Mouse (Mus musculus) stomach, embryonic 15.5 days (tissue): ENCODE data around the gene Evi5l. TPM values are rescaled to one million over a fixed set of nuclear protein-coding genes. Genes with fewer than 3 reads are reported as not detected.

ENCODE experiments used
- ATAC-seq: fragments of 200-750 bp; cut with Nextera tagmentation; 2 replicates; pipeline ENCODE4 v1.8.0; 2017; ENCODE audit warnings: low read depth, moderate number of reproducible peaks, moderate TSS enrichment; ENCODE audit not compliant: insufficient read depth, low FRiP score
- H3K27ac ChIP-seq: fragments of 300-500 bp; sonication (generic); 2 replicates; pipeline ENCODE4 v1.5.1; 2015; ENCODE audit warnings: mild to moderate bottlenecking, inconsistent platforms
- H3K27me3 ChIP-seq: fragments of 300-500 bp; sonication (generic); replicated peaks from 2 replicates; pipeline ENCODE4 v1.6.1; 2015; ENCODE audit warnings: inconsistent platforms
- H3K36me3 ChIP-seq: fragments of 300-500 bp; sonication (generic); 2 replicates; pipeline ENCODE4 v1.6.1; 2015; ENCODE audit warnings: inconsistent platforms
- H3K4me1 ChIP-seq: fragments of 300-500 bp; sonication (generic); 2 replicates; pipeline ENCODE4 v1.6.1; 2015; ENCODE audit warnings: inconsistent platforms
- H3K4me2 ChIP-seq: fragments of 300-500 bp; sonication (generic); 2 replicates; pipeline ENCODE4 v1.6.1; 2015; ENCODE audit warnings: mild to moderate bottlenecking, inconsistent platforms
- H3K4me3 ChIP-seq: fragments of 300-500 bp; sonication (generic); replicated peaks from 2 replicates; pipeline ENCODE4 v1.5.1; 2015; ENCODE audit warnings: inconsistent platforms
- H3K9ac ChIP-seq: fragments of 300-500 bp; sonication (generic); 2 replicates; pipeline ENCODE4 v1.6.1; 2015; ENCODE audit warnings: inconsistent platforms
- H3K9me3 ChIP-seq: fragments of 300-500 bp; sonication (generic); 2 replicates; pipeline ENCODE4 v1.6.1; 2016; ENCODE audit warnings: inconsistent platforms
- WGBS: fragments of 180-500 bp; shearing (Covaris S2); methylation state at CpG from one replicate; pipeline ENCODE4 v1.1.7; 2015; 5-methylcytosine and 5-hydroxymethylcytosine counted together
- polyA plus RNA-seq: library from polyadenylated mRNA; unstranded; fragments of >200 nt; fragmentation: Nextera tagmentation; extraction: Ambion mirVana; gene quantifications from 2 replicates; pipeline ENCODE4 v1.2.1, GENCODE M21; 2015

The Evi5l gene
- 21.5 and 22.5 TPM in 2 replicates for polyA plus RNA-seq

DNA sequence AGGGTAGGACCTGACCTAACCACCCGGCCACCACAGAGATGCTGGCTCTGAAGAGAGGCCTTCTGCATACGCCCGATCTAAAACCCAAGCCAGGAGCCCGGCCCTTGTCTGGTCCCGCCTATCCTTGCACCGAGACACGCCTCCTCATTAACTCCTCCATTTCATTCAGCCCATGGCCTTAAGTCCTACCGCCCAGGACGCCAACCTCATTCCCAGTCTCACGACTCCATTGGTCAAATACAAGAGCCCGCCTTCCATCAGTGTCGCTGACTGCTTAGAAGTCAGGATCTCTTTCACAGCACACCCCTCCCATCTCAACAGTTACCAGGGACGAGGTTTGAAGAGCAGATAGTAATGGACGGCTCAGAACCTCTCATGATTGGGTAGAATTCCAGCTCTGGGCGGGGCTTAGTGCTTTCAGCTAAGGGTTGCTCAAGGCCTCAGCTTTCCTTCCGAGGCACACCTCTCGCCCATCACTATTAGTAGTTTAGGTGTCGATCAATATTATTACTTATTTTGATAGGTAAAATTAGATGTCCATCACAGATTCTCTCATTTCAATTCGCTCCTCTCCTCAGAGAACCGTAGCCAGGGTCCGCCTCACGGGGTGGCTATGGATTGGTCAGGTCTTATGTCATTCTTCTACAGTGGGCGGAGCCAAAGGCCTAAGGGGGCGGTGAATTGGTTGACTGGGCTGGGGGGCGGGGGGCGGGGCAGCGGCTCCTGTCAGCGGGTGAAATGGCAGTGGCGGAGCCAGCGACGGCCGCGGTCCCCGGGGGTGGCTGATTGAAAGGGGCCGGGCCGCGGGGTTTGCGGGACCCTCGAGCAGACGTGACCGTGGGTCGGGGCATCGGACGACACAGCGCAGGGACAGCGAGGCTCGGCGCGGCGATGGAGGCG is at the start of gene Evi5l:
Gene Evi5l (plus strand): TSS at position 716 of the 900 bp plus-strand sequence.
- H3K27ac ChIP-seq, result peak within 1 kb of the TSS; percentile 44; the same call in 1 of the 2 replicates
- no peaks in the 10 kb centered on the region for H3K36me3 ChIP-seq
- WGBS, result under 1% methylated on average over 40 of the region's 51 CpGs
- H3K27me3 ChIP-seq, result no peaks in the 10 kb centered on the region
- H3K4me1 ChIP-seq, result no peaks in the 10 kb centered on the region
- H3K9me3 ChIP-seq, result no peaks in the 10 kb centered on the region
- ATAC-seq, result peak; percentile 98
- peak within 1 kb of the TSS; percentile 76 for H3K9ac ChIP-seq
- H3K4me2 ChIP-seq, result peak within 1 kb of the TSS; percentile 76
- peak within 1 kb of the TSS; percentile 94 for H3K4me3 ChIP-seq

DNA sequence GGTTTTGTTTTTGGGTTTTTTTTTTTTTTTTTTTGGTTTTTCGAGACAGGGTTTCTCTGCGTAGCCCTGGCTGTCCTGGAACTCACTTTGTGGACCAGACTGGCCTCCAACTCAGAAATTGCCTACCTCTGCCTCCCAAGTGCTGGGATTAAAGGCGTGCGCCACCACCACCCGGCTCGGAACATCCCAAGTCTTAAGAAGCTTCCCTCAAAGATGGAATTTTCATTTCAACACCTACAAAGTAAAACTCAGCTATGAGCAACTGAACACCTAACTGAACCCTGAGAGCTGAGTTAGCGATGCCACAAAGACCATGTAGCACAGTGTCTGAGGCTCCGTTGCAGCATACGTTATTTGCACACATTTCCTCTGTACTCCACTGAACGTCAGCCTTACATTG is 32.6 kb upstream of the Evi5l start, which contains the start of gene Cd209g:
Gene Cd209g (plus strand): TSS at position 301 of the 400 bp plus-strand sequence.
- Histone ChIP-seq H3K27me3 (no peaks in the 10 kb centered on the region), H3K4me2 (no peak within 1 kb of the TSS), H3K4me1 (no peaks in the 10 kb centered on the region), H3K27ac (no peak within 1 kb of the TSS), H3K9me3 (no peaks in the 10 kb centered on the region), H3K4me3 (no peak within 1 kb of the TSS), H3K36me3 (no peaks in the 10 kb centered on the region), H3K9ac (no peak within 1 kb of the TSS)
- no peak for ATAC-seq
- 92% methylated on average over 10 of the region's 10 CpGs for WGBS

DNA sequence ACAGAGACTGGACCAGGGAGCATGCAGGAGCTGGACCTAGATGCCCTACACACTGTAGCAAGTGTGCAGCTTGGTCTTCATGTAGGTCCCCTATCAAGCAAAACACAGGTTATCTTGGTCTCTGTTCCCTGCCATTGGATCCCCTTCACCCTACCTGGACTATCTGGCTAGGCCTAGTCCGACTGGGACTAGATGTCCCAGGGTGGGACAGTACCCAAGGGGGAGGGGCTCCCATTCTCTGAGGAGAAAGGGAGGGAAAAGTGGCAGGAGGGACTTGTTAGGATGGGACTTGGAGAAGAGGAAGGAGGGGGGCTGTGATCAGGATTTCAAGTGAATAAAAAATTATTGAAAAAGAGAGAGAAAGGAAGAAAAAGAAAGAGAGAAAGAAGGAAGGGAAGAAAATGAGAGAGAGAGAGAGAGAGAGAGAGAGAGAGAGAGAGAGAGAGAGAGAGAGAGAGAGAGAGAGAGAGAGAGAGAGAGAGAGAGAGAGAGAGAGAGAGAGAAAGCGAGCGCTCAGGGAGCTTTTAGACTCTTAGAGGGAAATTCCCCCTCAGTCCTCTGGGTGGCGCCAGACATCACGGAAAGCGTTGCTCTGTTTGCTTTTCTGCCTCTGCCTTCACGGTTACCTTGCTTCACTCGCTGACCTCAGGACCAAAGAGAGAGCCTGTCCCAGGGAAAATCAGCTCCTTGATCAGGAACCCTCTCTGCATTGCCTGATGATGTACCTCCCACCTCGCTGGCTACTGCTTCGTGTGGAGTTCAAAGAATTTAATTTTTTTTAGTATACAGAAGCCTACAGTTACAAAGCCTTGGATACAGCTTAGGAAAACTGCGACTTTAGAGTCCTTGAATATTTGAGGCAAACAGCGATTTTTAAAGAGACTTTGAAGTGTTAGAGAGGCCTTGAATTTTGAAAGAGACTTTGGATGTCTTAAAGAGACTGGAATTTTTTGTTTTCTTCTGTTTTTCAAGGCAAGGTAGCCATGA is 26.4 kb upstream of the Evi5l start:
- no peak overlapping the region for H3K9ac ChIP-seq
- 10% methylated on average over 12 of the region's 12 CpGs for WGBS
- H3K27me3 ChIP-seq, result no peaks in the 10 kb centered on the region
- no peak overlapping the region for H3K27ac ChIP-seq
- no peaks in the 10 kb centered on the region for H3K36me3 ChIP-seq
- ATAC-seq, result peak; percentile 68; the same call in 1 of the 2 replicates
- peak overlapping the region; percentile 21; the same call in 1 of the 2 replicates for H3K4me2 ChIP-seq
- H3K9me3 ChIP-seq, result no peaks in the 10 kb centered on the region
- no peaks in the 10 kb centered on the region for H3K4me1 ChIP-seq
- H3K4me3 ChIP-seq, result no peak overlapping the region

DNA sequence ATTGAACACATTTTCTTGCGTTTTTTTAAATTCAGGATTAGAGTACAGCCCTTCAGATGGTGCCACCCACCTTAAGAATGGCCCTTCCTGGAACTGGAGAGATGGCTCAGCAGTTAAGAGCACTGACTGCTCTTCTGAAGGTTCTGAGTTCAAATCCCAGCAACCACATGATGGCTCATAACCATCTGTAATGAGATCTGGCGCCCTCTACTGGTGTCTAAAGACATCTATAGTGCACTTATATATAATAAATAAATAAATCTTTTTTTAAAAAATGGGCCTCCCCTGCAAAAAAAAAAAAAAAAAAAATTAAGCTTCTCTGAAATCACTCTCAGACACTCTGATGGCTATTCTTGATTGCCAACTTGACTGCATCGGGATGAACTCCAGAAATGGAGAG is 24.6 kb upstream of the Evi5l start:
- 57% methylated on average over 3 of the region's 3 CpGs for WGBS
- Histone ChIP-seq H3K9me3 (no peaks in the 10 kb centered on the region), H3K9ac (no peak overlapping the region), H3K27me3 (no peaks in the 10 kb centered on the region), H3K36me3 (no peaks in the 10 kb centered on the region), H3K4me3 (no peak overlapping the region), H3K4me1 (no peaks in the 10 kb centered on the region), H3K4me2 (no peak overlapping the region), H3K27ac (no peak overlapping the region)
- no peak for ATAC-seq

GRCm38 (mm10) chr8:4147272-4147671 is 19.1 kb upstream of the Evi5l start:
- H3K27ac ChIP-seq, result no peak overlapping the region
- no peak for ATAC-seq
- H3K4me3 ChIP-seq, result no peak overlapping the region
- H3K9me3 ChIP-seq, result no peaks in the 10 kb centered on the region
- WGBS, result 56% methylated on average over 1 of the region's 1 CpGs
- no peak overlapping the region for H3K4me2 ChIP-seq
- no peak overlapping the region for H3K9ac ChIP-seq
- H3K4me1 ChIP-seq, result no peaks in the 10 kb centered on the region
- H3K36me3 ChIP-seq, result no peaks in the 10 kb centered on the region
- no peaks in the 10 kb centered on the region for H3K27me3 ChIP-seq

GRCm38 (mm10) chr8:4154878-4155277 is 11.5 kb upstream of the Evi5l start:
- no peaks in the 10 kb centered on the region for H3K9me3 ChIP-seq
- no peak overlapping the region for H3K9ac ChIP-seq
- H3K4me3 ChIP-seq, result no peak overlapping the region
- H3K27ac ChIP-seq, result no peak overlapping the region
- H3K4me2 ChIP-seq, result no peak overlapping the region
- H3K27me3 ChIP-seq, result no peaks in the 10 kb centered on the region
- no peak for ATAC-seq
- H3K36me3 ChIP-seq, result no peaks in the 10 kb centered on the region
- H3K4me1 ChIP-seq, result no peaks in the 10 kb centered on the region

DNA sequence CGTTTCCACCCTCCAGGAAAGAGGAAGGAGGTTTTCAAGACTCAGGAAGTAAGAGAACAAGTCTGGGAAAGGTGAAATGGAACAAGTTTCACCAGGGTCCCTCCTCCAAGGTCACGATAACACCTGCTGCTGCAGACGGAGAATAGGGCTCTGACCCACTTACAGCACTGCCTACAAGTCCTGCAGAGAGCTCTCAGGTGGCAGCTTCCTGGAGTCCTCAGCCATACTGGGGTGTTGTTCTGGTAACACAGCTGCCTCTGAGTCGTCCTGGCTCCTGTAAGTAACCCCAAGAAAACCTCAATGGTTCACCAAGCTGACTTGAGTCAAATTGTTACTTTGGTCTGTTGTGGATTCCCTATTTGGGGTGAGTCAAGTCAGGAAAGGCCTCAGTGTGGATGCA is 3.6 kb upstream of the Evi5l start:
- Histone ChIP-seq H3K27me3 (no peaks in the 10 kb centered on the region), H3K36me3 (no peaks in the 10 kb centered on the region), H3K4me1 (no peaks in the 10 kb centered on the region), H3K27ac (no peak overlapping the region), H3K9me3 (no peaks in the 10 kb centered on the region), H3K4me3 (no peak overlapping the region), H3K9ac (no peak overlapping the region), H3K4me2 (no peak overlapping the region)
- ATAC-seq, result no peak
- 53% methylated on average over 4 of the region's 4 CpGs for WGBS

- WGBS, result 6% methylated on average over 13 of the region's 13 CpGs
- peak overlapping the region; percentile 44; the same call in 1 of the 2 replicates for H3K27ac ChIP-seq
- no peaks in the 10 kb centered on the region for H3K9me3 ChIP-seq
- 0 out of 2 replicates have a peak overlapping the region, but pooled peaks have one; percentile 29 for H3K9ac ChIP-seq
- ATAC-seq, result no peak
- no peaks in the 10 kb centered on the region for H3K36me3 ChIP-seq
- peak overlapping the region; percentile 66 for H3K4me2 ChIP-seq
- no peaks in the 10 kb centered on the region for H3K4me1 ChIP-seq
- H3K27me3 ChIP-seq, result no peaks in the 10 kb centered on the region
- H3K4me3 ChIP-seq, result peak overlapping the region; percentile 94
Observed at GRCm38 (mm10) chr8:4165176-4165851, 1.1 kb upstream of the Evi5l start.

DNA sequence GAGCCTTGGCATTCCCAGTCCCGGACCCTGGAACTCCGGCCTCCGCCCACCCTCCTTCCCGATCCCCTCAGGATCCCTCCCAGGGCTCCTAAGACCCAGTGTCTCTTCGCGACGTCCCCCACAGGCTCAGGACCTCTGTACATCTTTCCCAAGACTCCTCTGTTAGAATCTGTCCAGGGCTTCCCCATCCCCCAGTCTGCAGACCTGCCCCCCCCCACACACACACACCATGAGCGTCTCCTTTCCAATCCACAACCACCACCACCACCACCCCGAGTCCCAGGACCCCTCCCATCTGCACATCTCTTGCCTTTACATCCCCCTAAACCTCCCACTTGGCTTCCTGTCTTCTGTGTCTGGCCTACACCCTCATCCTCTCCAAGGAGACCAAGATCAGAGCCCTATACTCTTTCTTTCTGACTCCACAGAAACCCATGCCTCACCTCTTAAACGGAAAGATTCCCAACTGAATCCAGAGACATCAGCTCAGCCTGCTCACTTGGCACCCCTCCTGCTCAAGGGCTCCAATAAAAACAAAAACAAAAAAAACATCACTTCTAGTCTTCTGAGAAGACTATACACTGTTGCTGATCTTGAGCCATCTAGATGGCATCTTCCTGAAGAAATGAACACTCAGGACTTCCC is 636 bp downstream of the Evi5l start:
- Histone ChIP-seq H3K4me2 (peak overlapping the region; percentile 76), H3K9me3 (no peaks in the 10 kb centered on the region), H3K4me3 (peak overlapping the region; percentile 94), H3K27ac (no peak overlapping the region), H3K9ac (peak overlapping the region; percentile 76), H3K27me3 (no peaks in the 10 kb centered on the region), H3K4me1 (no peaks in the 10 kb centered on the region), H3K36me3 (no peaks in the 10 kb centered on the region)
- 9% methylated on average over 10 of the region's 10 CpGs for WGBS
- no peak for ATAC-seq

GRCm38 (mm10) chr8:4167918-4168317 is 1.6 kb downstream of the Evi5l start:
- no peaks in the 10 kb centered on the region for H3K27me3 ChIP-seq
- H3K4me3 ChIP-seq, result no peak overlapping the region
- ATAC-seq, result no peak
- 87% methylated on average over 1 of the region's 1 CpGs for WGBS
- H3K36me3 ChIP-seq, result no peaks in the 10 kb centered on the region
- H3K9ac ChIP-seq, result no peak overlapping the region
- H3K4me1 ChIP-seq, result no peaks in the 10 kb centered on the region
- no peak overlapping the region for H3K27ac ChIP-seq
- H3K9me3 ChIP-seq, result no peaks in the 10 kb centered on the region
- H3K4me2 ChIP-seq, result no peak overlapping the region

GRCm38 (mm10) chr8:4172486-4172885 is 6.1 kb downstream of the Evi5l start:
- no peak overlapping the region for H3K4me2 ChIP-seq
- H3K27me3 ChIP-seq, result no peaks in the 10 kb centered on the region
- no peaks in the 10 kb centered on the region for H3K36me3 ChIP-seq
- no peak for ATAC-seq
- no peak overlapping the region for H3K4me3 ChIP-seq
- 79% methylated on average over 3 of the region's 3 CpGs for WGBS
- no peak overlapping the region for H3K27ac ChIP-seq
- no peaks in the 10 kb centered on the region for H3K4me1 ChIP-seq
- H3K9ac ChIP-seq, result no peak overlapping the region
- H3K9me3 ChIP-seq, result no peaks in the 10 kb centered on the region
